Mouse (Mus musculus): ENCODE data around the gene Wdr11. TPM values are rescaled to one million over a fixed set of nuclear protein-coding genes. Genes with fewer than 3 reads are reported as not detected.

The Wdr11 gene
- polyA plus RNA-seq (2012; rRNA removed; ENCODE audit: low replicate concordance), result 22.8 and 32.9 TPM in 2 replicates

DNA sequence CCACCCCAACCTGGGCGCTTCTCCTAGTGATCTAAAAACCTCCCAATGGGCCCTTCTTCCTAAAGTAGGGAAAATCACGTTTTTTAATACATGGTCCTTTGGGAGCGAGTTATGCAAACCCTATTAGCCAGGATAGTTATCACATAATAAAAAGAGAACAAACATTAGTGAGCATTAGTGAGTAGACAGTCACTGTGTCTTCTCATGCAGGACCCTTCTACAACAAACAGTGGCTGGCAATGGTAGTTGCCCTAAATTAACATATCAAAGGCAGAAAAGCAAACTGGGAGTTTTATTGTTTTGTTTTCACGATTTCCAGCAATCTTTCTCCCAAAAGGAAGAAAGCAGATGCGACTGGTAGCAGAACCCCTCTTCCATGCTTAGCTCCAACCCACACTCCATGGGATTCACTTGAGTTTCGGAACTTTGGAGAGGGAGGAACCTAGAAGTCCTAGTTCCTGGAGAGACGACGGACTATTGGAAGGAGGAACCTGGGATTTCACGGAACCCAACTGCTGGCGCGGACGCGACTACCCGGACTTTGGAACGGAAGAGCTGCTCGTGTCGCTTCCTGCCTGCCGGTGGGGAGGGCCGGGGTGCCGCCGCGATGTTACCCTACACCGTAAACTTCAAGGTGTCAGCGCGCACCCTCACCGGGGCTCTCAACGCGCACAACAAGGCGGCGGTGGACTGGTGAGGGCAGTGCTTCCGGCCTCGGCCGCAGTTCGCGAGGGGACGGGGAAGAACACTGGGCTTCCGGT lies at the start of gene Wdr11:
Gene Wdr11 (plus strand): TSS at position 493 of the 761 bp plus-strand sequence.

All from subcutaneous adipose tissue, adult 2 months (tissue).